Mouse (Mus musculus) G1E (cell line): Measurements from ENCODE around the gene Ckap4. TPM values are rescaled to one million over a fixed set of nuclear protein-coding genes. Genes with fewer than 3 reads are reported as not detected.

Experiments
- ATAC-seq: 2 replicates; pipeline ENCODE4 v1.8.0; 2016; ENCODE audit warnings: mild to moderate bottlenecking; ENCODE audit not compliant: insufficient number of reproducible peaks, poor library complexity, low FRiP score, severe bottlenecking; ENCODE audit errors: extremely low read depth
- DNase-seq: peaks from one replicate; pipeline ENCODE4 v3.0.0; 2012; ENCODE audit warnings: low spot score
- H3K27me3 ChIP-seq: 2 replicates; pipeline ENCODE4 v1.6.1; 2012; ENCODE audit warnings: mild to moderate bottlenecking, low read length, inconsistent platforms; ENCODE audit not compliant: insufficient read depth
- H3K36me3 ChIP-seq: replicated peaks from 2 replicates; pipeline ENCODE3; 2012; ENCODE audit warnings: mild to moderate bottlenecking, inconsistent platforms
- H3K4me1 ChIP-seq: 2 replicates; pipeline ENCODE4 v1.6.1; 2012; ENCODE audit warnings: low read depth, low read length, inconsistent platforms, mixed read lengths; ENCODE audit not compliant: insufficient read depth
- H3K4me3 ChIP-seq: 2 replicates; pipeline ENCODE4 v1.5.1; 2012; ENCODE audit warnings: low read depth, mild to moderate bottlenecking, inconsistent platforms, low read length, moderate library complexity, mixed read lengths
- H3K9me3 ChIP-seq: replicated peaks from 2 replicates; pipeline ENCODE4 v1.6.1; 2012; ENCODE audit warnings: inconsistent platforms
- CTCF ChIP-seq: IDR thresholded peaks from 2 replicates; pipeline ENCODE4 v1.5.1; 2012; ENCODE audit warnings: low read depth, low read length, inconsistent platforms, mixed read lengths
- GATA1 ChIP-seq: IDR thresholded peaks from 2 replicates; pipeline ENCODE4 v1.6.1; 2012; ENCODE audit warnings: borderline replicate concordance, low read length, inconsistent platforms, mixed read lengths
- GATA2 ChIP-seq: IDR thresholded peaks from 2 replicates; pipeline ENCODE4 v1.6.1; 2012; ENCODE audit warnings: low read depth, low read length, inconsistent platforms, borderline replicate concordance
- POLR2AphosphoS5 ChIP-seq: IDR thresholded peaks from 2 replicates; pipeline ENCODE4 v1.6.1; 2012; ENCODE audit warnings: low read depth, low read length, inconsistent platforms; ENCODE audit not compliant: insufficient replicate concordance
- TAL1 ChIP-seq: conservative IDR thresholded peaks from 2 replicates; pipeline ENCODE4 v1.6.1; 2012; ENCODE audit warnings: low read depth, low read length, inconsistent platforms, mixed read lengths
- polyA plus RNA-seq: library from polyadenylated mRNA; stranded (reverse); fragments of >175 nt; gene quantifications from 2 replicates; pipeline ENCODE4 v1.2.3, GENCODE M21; 2012
- total RNA-seq, 2 experiments: library from RNA; stranded (forward) in 1 of 2; stranded (reverse) in 1 of 2; fragments of 200-1000 nt in 1 of 2; fragments of >200 nt in 1 of 2; fragmentation: Nextera tagmentation in 1 of 2; gene quantifications; 2 replicates each; pipeline ENCODE4 v1.2.3; 2014 to 2017

Ckap4 gene
- total and polyA plus RNA-seq, 3 experiments, result 0.02 to 5.3 TPM; not detected in 1

GRCm38 (mm10) chr10:84535458-84535857 is 1.6 kb upstream of the Ckap4 start:
- Histone ChIP-seq H3K27me3 (peaks cover 36% of the 10 kb centered on the region), H3K36me3 (no peaks in the 10 kb centered on the region), H3K9me3 (peaks cover 12% of the 10 kb centered on the region), H3K4me3 (no peak overlapping the region), H3K4me1 (peaks cover 2% of the 10 kb centered on the region; the same call in 1 of the 2 replicates)
- ATAC-seq (no peak), DNase-seq (no peak)
- TF ChIP-seq GATA1 (no peak), CTCF (no peak), POLR2AphosphoS5 (no peak), GATA2 (no peak), TAL1 (no peak)

- no peaks in the 10 kb centered on the region; the same call in 1 of the 2 replicates for H3K4me1 ChIP-seq
- ATAC-seq (no peak), DNase-seq (peak; percentile 30)
- peaks cover 12% of the 10 kb centered on the region for H3K9me3 ChIP-seq
- H3K4me3 ChIP-seq, result no peak overlapping the region; the same call in 1 of the 2 replicates
- H3K36me3 ChIP-seq, result no peaks in the 10 kb centered on the region
- H3K27me3 ChIP-seq, result peaks cover 32% of the 10 kb centered on the region
- TF ChIP-seq POLR2AphosphoS5, result no peak
- no peak for TF ChIP-seq TAL1
- TF ChIP-seq GATA2, result no peak
- no peak for TF ChIP-seq CTCF
- no peak for TF ChIP-seq GATA1
These were observed 665 bp downstream of the Ckap4 start for GRCm38 (mm10) chr10:84532911-84533882.

- Histone ChIP-seq H3K4me3 (no peak overlapping the region), H3K9me3 (peaks cover 12% of the 10 kb centered on the region), H3K36me3 (no peaks in the 10 kb centered on the region), H3K4me1 (no peaks in the 10 kb centered on the region; the same call in 1 of the 2 replicates), H3K27me3 (peaks cover 37% of the 10 kb centered on the region)
- no peak for TF ChIP-seq GATA2
- no peak for TF ChIP-seq TAL1
- TF ChIP-seq GATA1, result no peak
- no peak for TF ChIP-seq CTCF
- no peak for TF ChIP-seq POLR2AphosphoS5
- no peak for DNase-seq
- no peak for ATAC-seq
These were observed 1.5 kb downstream of the Ckap4 start for GRCm38 (mm10) chr10:84532191-84532889.

- Histone ChIP-seq H3K36me3 (no peaks in the 10 kb centered on the region), H3K9me3 (peaks cover 12% of the 10 kb centered on the region), H3K27me3 (peaks cover 30% of the 10 kb centered on the region), H3K4me1 (no peaks in the 10 kb centered on the region), H3K4me3 (no peak overlapping the region)
- DNase-seq (no peak), ATAC-seq (no peak)
- TF ChIP-seq POLR2AphosphoS5 (no peak), GATA2 (no peak), TAL1 (no peak), CTCF (no peak), GATA1 (no peak)
These were observed 2.3 kb downstream of the Ckap4 start for GRCm38 (mm10) chr10:84531576-84531975.

GRCm38 (mm10) chr10:84530388-84530787 is 3.5 kb downstream of the Ckap4 start:
- ATAC-seq, result 0 out of 2 replicates have a peak, but pooled peaks have one; percentile 15
- H3K36me3 ChIP-seq, result no peaks in the 10 kb centered on the region
- H3K4me3 ChIP-seq, result no peak overlapping the region
- H3K4me1 ChIP-seq, result no peaks in the 10 kb centered on the region
- peaks cover 23% of the 10 kb centered on the region for H3K27me3 ChIP-seq
- TF ChIP-seq CTCF (no peak), POLR2AphosphoS5 (no peak), GATA2 (no peak)
- DNase-seq, result no peak
- peaks cover 12% of the 10 kb centered on the region for H3K9me3 ChIP-seq

- no peak for DNase-seq
- H3K27me3 ChIP-seq, result peaks cover 26% of the 10 kb centered on the region
- TF ChIP-seq TAL1, result no peak
- no peak for TF ChIP-seq GATA2
- TF ChIP-seq CTCF, result no peak
- TF ChIP-seq GATA1, result no peak
- no peak for TF ChIP-seq POLR2AphosphoS5
- no peaks in the 10 kb centered on the region for H3K4me1 ChIP-seq
- H3K4me3 ChIP-seq, result no peak overlapping the region
- no peak for ATAC-seq
- no peaks in the 10 kb centered on the region for H3K9me3 ChIP-seq
- H3K36me3 ChIP-seq, result no peaks in the 10 kb centered on the region
These were observed 6.2 kb downstream of the Ckap4 start for GRCm38 (mm10) chr10:84527631-84528030.
